Mouse (Mus musculus): Measurements from ENCODE around the gene Surf2. TPM values are rescaled to one million over a fixed set of nuclear protein-coding genes. Genes with fewer than 3 reads are reported as not detected.
A peak's percentile ranks its signal among the peaks of the same experiment; 100 is the strongest.

Surf2 gene
- polyA plus RNA-seq, 1 experiment from 2014 or later, result 44.1 TPM

DNA sequence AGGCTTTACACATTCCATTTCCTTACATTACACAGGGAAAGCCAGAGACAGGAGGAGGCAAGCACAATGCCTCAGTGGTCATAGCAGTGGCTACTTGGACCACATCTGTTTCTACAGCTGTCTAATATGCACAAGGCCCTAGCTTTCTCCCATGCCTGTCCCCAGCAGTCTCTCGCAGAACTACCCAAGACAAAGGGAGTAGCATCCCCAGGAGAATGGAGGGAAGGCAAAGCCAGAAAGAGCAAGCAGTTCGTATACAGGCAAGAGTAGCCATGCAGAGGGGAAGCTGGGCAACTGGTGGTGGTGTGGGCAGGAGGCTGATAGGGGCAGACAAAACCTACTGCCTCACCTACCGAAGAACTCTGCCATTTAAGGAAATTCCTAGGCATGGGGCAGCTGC is 9.7 kb upstream of the Surf2 start:
- H3K9ac ChIP-seq, result no peak overlapping the region
- H3K27me3 ChIP-seq, result no peaks in the 10 kb centered on the region
- H3K4me1 ChIP-seq, result peaks cover 32% of the 10 kb centered on the region
- H3K36me3 ChIP-seq, result peaks cover 40% of the 10 kb centered on the region
- no peak for ATAC-seq (ENCODE audit: insufficient number of reproducible peaks, insufficient read depth, low FRiP score, low TSS enrichment)
- no peaks in the 10 kb centered on the region for H3K9me3 ChIP-seq
- H3K4me3 ChIP-seq, result no peak overlapping the region
- WGBS, result 88% methylated on average over 3 of the region's 3 CpGs
- no peak overlapping the region for H3K27ac ChIP-seq
- no peak overlapping the region for H3K4me2 ChIP-seq (replicated peaks)

DNA sequence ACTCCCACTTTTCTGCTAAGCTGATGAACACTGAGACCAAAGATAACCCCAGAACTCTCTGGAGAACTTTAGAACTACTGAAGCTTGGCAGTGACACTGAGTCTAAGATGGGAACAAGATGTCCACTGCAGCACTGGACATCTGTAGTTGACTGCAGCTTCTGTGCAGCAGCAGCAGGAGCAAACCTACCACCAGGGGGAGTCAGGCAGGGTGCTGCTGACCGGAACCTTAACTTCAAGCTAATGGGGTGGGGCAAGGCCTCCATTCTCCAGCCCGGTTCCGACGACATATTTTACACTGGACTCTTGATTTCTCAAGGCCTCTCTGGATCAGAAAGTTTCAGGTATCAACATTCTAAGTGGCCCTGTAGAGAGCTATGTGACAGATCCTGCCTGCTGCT is 9.1 kb upstream of the Surf2 start:
- H3K9me3 ChIP-seq, result no peaks in the 10 kb centered on the region
- H3K4me3 ChIP-seq, result no peak overlapping the region
- H3K9ac ChIP-seq, result no peak overlapping the region
- 67% methylated on average over 4 of the region's 4 CpGs for WGBS
- no peaks in the 10 kb centered on the region for H3K27me3 ChIP-seq
- H3K4me1 ChIP-seq, result peaks cover 31% of the 10 kb centered on the region
- ATAC-seq (ENCODE audit: insufficient number of reproducible peaks, insufficient read depth, low FRiP score, low TSS enrichment), result no peak
- peaks cover 47% of the 10 kb centered on the region for H3K36me3 ChIP-seq
- H3K4me2 ChIP-seq (replicated peaks), result no peak overlapping the region
- H3K27ac ChIP-seq, result no peak overlapping the region

DNA sequence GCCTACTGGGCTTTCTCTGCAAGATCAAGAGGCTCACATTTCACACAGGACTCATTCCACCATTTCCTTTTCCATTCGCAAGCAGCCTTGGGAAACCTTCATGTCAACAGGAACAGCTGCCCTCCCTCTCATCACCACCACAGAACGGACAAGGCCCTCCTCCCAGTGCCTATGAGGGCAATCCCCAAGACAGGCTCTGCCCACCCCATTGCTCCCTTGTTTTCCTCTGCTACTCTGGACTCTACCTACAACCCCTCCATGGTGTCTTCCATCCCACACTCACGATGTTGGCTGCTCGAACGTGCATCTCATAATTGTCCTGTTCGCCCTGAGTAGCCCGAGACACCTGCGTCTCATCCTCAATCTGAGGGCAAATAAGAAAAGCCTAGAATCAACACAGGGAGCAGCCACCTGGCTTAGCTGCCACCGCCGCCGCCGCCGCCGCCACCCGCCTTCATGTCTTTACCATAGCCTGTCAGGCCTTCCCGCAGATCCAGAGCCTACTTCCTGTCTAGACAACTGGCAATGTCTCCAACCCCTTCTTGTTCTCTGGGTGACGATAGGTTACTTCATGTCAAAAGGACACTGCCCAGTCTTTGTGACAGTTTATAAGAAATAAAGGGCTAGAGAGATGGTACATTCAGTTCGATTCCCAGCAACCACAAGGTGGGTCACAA is 7.3 kb upstream of the Surf2 start:
- ATAC-seq (ENCODE audit: insufficient number of reproducible peaks, insufficient read depth, low FRiP score, low TSS enrichment), result no peak
- H3K4me3 ChIP-seq, result peak overlapping the region; percentile 92
- no peak overlapping the region for H3K27ac ChIP-seq
- H3K4me1 ChIP-seq, result peaks cover 28% of the 10 kb centered on the region
- H3K9me3 ChIP-seq, result no peaks in the 10 kb centered on the region
- H3K36me3 ChIP-seq, result peaks cover 64% of the 10 kb centered on the region
- peak overlapping the region; percentile 86; the same call in 1 of the 2 replicates for H3K9ac ChIP-seq
- 81% methylated on average over 18 of the region's 18 CpGs for WGBS
- no peaks in the 10 kb centered on the region for H3K27me3 ChIP-seq
- peak overlapping the region; percentile 78 for H3K4me2 ChIP-seq (replicated peaks)

DNA sequence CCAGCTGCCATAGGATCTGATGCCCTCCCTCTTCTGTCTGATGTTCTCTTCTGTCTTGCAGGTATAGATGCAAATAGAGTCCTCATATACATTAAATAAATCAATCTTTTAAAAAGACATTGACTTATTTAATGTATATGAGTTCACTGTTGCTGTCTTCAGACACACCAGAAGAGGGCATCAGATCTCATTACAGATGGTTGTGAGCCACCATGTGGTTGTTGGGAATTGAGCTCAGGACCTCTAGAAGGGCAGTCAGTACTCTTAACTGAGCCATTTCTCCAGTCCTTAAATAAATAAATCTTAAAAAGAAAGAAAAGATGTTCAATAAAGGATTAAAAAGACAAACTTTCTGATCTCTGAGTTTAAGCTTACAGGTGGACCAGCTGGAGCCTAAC is 6.8 kb upstream of the Surf2 start:
- Histone ChIP-seq H3K27ac (peak overlapping the region; percentile 81), H3K27me3 (no peaks in the 10 kb centered on the region), H3K4me1 (peaks cover 26% of the 10 kb centered on the region), H3K4me3 (peak overlapping the region; percentile 92), H3K9ac (peak overlapping the region; percentile 86), H3K4me2 (replicated peaks) (peak overlapping the region; percentile 78), H3K36me3 (peaks cover 67% of the 10 kb centered on the region), H3K9me3 (no peaks in the 10 kb centered on the region)
- ATAC-seq (ENCODE audit: insufficient number of reproducible peaks, insufficient read depth, low FRiP score, low TSS enrichment), result no peak

DNA sequence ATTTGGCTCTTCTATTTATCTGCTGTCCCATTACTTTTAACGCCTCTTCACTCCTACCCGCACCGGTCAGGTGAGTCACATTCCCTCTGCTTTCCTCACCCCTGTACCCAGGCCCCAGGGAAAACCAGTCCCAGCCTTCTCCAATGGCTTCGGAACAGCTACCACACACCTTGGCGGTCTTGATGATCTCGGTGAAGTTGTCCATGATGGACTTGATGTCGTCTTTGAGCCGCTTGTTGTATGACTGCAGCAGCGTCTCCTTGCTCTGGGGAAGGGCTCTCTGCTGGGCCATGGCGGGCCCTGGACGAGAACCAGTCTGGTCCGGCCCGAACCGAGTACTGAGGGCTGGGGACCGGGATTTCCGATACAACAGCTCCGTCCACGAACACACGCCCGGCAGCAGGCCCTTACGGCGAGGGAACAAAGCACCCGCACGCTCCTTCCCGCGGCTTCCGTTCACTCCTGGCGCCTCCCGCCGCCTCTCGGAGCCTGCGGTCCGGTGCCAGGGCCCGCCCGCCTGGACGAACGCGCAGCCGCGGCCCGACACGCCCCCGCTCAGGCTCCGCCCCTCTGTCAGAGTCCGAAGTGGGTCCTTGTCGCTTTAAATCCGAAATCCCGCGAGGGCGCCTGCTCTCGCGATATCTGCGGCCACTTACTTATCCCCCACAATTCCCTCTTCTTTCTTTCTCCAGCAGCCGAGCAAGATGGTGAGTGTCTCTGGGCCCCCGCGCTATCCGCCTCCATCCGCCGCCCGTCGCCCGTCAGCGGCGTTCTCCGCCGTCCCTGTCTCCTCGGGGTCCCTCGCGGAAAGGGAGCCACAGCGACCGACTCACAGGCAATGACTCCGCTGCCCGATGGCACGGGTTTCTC is 5.8 kb upstream of the Surf2 start, which contains the start of the genes Med22 and Rpl7a:
Med22 (minus strand) TSS at position 554 of the 870 bp plus-strand sequence.
Rpl7a (plus strand) TSS at position 641 of the 870 bp plus-strand sequence.
- H3K4me2 ChIP-seq (replicated peaks), result peak within 1 kb of the TSS; percentile 98
- H3K9ac ChIP-seq, result peak within 1 kb of the TSS; percentile 98
- no peaks in the 10 kb centered on the region for H3K9me3 ChIP-seq
- peaks cover 30% of the 10 kb centered on the region for H3K4me1 ChIP-seq
- peak; percentile 65 for ATAC-seq (ENCODE audit: insufficient number of reproducible peaks, insufficient read depth, low FRiP score, low TSS enrichment)
- peak within 1 kb of the TSS; percentile 94 for H3K27ac ChIP-seq
- peaks cover 64% of the 10 kb centered on the region for H3K36me3 ChIP-seq
- no peaks in the 10 kb centered on the region for H3K27me3 ChIP-seq
- H3K4me3 ChIP-seq, result peak within 1 kb of the TSS; percentile 92
- WGBS, result under 1% methylated on average over 74 of the region's 74 CpGs

DNA sequence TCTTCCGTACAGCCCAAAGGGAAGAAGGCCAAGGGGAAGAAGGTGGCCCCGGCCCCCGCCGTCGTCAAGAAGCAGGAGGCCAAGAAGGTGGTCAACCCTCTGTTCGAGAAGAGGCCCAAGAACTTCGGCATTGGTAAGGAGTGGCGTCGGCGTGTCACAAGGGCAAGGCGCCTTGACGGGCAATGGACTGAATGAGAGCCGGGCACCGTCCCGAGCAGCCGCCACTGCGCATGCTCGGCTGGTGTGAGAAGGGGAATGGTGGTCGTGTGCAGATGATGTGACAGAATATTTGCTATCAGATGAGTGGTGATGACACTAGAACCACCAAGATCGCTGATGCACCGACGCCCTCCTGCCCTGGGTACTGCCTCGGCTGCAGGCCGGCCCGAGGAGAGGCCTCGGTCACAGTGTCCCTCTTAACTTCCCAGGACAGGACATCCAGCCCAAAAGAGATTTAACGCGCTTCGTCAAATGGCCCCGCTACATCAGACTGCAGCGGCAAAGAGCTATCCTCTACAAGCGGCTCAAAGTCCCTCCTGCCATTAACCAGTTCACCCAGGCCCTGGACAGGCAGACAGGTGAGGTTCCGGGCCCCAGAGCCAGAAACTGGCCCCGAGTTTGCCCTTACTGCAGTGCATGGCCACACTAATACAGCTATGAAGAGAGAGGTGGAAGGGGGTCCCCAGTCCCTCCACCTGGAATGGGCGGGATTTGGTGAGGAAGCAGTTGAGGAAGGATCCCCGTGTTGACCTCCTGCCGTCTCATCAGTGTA is 5.0 kb upstream of the Surf2 start:
- Histone ChIP-seq H3K9ac (peak overlapping the region; percentile 98), H3K4me3 (peak overlapping the region; percentile 92), H3K36me3 (peaks cover 55% of the 10 kb centered on the region), H3K4me2 (replicated peaks) (peak overlapping the region; percentile 98), H3K27ac (peak overlapping the region; percentile 94), H3K4me1 (peaks cover 33% of the 10 kb centered on the region), H3K9me3 (no peaks in the 10 kb centered on the region), H3K27me3 (no peaks in the 10 kb centered on the region)
- 2% methylated on average over 37 of the region's 37 CpGs for WGBS
- 0 out of 2 replicates have a peak, but pooled peaks have one; percentile 10 for ATAC-seq (ENCODE audit: insufficient number of reproducible peaks, insufficient read depth, low FRiP score, low TSS enrichment)

DNA sequence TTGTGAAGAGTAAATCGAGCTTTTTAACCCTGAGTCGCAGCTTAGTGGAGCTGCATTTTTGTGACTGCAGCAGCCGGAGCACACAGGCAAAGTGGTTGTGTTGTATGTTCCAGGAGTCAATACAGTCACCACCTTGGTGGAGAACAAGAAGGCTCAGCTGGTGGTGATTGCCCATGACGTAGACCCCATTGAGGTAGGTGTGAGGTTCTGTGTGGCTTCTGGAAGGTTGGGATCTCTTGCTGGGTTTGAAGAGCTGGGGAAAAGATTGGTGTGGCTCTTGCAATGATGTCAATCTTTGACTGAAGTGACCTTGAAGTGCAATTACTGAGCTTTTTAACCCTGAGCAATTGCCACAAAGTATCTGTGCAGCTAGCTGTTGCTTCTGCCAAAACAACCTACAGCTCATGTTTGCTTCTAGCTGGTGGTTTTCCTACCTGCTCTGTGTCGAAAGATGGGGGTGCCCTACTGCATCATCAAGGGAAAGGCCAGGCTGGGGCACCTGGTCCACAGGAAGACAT is 3.9 kb upstream of the Surf2 start:
- H3K4me2 ChIP-seq (replicated peaks), result peak overlapping the region; percentile 98
- H3K4me3 ChIP-seq, result peak overlapping the region; percentile 92
- H3K9me3 ChIP-seq, result no peaks in the 10 kb centered on the region
- H3K9ac ChIP-seq, result peak overlapping the region; percentile 98
- no peak overlapping the region for H3K27ac ChIP-seq
- peaks cover 39% of the 10 kb centered on the region for H3K4me1 ChIP-seq
- ATAC-seq (ENCODE audit: insufficient number of reproducible peaks, insufficient read depth, low FRiP score, low TSS enrichment), result no peak
- H3K27me3 ChIP-seq, result no peaks in the 10 kb centered on the region
- peaks cover 45% of the 10 kb centered on the region for H3K36me3 ChIP-seq
- WGBS, result 71% methylated on average over 5 of the region's 5 CpGs

DNA sequence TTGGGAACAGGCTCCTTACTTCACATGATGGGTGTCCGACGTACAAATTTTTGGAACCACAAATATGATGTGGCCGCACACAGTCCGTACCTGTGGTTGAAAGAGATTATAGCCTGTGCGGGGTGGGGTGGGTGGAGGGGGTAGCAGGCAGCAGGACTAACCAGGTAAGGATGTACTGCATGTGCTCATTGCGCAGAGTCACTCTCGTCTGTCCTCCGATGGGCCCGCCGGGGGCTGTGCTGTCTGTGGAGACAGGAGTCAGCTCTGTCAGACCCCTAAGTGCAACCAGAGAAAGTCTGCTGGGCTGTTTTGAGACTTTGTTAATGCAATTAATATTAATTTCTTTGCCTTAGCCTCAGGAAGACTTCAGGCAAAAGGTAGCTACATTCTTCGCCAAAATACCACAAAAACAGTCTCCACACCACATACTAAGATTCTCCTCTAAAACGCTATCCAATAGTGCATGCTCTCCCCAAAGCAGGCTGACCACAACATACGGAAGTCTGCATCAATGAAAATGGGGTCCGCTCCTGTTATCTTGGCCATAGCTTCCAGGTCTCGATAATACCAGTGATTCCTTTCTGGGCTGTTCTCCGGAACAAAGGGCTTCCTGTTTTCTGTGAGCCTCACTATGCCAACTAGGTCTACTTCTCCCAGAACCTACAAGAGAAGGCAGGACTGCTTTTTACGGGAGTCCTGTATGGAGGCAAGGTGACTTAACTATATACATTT is 2.6 kb upstream of the Surf2 start:
- no peak overlapping the region for H3K4me2 ChIP-seq (replicated peaks)
- H3K4me1 ChIP-seq, result peaks cover 43% of the 10 kb centered on the region
- no peaks in the 10 kb centered on the region for H3K27me3 ChIP-seq
- H3K4me3 ChIP-seq, result no peak overlapping the region
- no peak overlapping the region for H3K27ac ChIP-seq
- no peaks in the 10 kb centered on the region for H3K9me3 ChIP-seq
- ATAC-seq (ENCODE audit: insufficient number of reproducible peaks, insufficient read depth, low FRiP score, low TSS enrichment), result no peak
- peaks cover 38% of the 10 kb centered on the region for H3K36me3 ChIP-seq
- no peak overlapping the region for H3K9ac ChIP-seq
- WGBS, result 81% methylated on average over 17 of the region's 17 CpGs

DNA sequence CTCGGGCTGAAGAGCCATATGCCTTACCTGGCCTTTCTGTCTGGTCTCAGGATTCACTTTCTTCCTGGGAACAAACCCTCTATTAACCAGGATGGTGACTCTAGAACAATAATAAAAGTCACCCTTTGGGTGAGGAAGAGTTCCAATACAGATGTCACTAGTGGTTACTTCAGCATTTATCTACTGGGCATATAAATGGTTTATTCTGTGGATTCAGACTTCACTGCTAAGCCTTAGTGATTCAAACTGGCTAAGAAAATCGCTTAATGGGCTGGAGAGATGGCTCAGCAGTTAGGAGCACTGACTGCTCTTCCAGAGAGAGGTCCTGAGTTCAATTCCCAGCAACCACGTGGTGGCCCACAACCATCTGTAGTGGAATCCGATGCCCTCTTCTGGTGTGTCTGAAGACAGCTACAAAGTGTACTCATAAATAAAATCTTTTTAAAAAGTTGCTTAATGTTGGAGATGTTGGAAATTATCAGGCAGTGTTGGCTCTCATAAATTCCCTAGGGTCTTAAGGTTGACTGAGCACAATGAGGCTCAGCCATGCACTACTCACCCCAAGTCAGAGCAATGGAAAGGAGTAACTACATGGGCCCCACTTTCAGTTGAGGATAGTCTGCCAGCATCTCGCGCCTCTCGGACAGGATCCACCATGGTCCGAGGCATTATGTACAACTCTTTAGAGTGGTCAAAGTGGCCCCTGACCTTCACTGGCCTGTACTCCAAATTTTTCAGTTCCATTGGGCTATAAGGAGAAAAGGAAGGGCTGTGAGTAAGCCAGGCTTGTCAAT is 1.8 kb upstream of the Surf2 start:
- no peaks in the 10 kb centered on the region for H3K9me3 ChIP-seq
- no peak for ATAC-seq (ENCODE audit: insufficient number of reproducible peaks, insufficient read depth, low FRiP score, low TSS enrichment)
- no peak overlapping the region for H3K27ac ChIP-seq
- peak overlapping the region; percentile 96; the same call in 1 of the 2 replicates for H3K4me2 ChIP-seq (replicated peaks)
- H3K36me3 ChIP-seq, result peaks cover 45% of the 10 kb centered on the region
- H3K4me3 ChIP-seq, result no peak overlapping the region
- peaks cover 35% of the 10 kb centered on the region for H3K4me1 ChIP-seq
- 61% methylated on average over 8 of the region's 8 CpGs for WGBS
- H3K9ac ChIP-seq, result no peak overlapping the region
- H3K27me3 ChIP-seq, result no peaks in the 10 kb centered on the region

DNA sequence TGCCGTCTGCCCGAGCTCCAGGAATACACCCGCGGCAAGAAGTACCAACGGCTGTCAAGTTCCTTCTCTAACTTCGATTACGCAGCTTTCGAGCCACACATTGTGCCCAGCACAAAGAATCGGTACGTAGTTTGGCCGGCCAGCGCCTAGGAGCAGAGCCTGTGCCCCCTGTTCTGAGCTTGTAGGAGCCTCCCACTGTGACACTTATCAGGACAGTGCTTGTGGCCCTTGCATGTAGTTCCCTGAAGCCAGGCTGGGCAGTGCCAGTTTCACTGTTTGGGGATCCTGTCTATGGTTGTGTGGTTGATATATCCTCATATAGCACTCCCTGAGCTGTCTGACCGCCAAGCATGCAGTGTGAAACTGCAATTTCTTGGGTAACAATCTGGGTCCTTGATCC is 571 bp downstream of the Surf2 start:
- H3K27ac ChIP-seq, result peak overlapping the region; percentile 65
- H3K4me2 ChIP-seq (replicated peaks), result peak overlapping the region; percentile 96
- H3K36me3 ChIP-seq, result peaks cover 66% of the 10 kb centered on the region
- H3K4me3 ChIP-seq, result peak overlapping the region; percentile 78
- H3K9ac ChIP-seq, result peak overlapping the region; percentile 66
- ATAC-seq (ENCODE audit: insufficient number of reproducible peaks, insufficient read depth, low FRiP score, low TSS enrichment), result no peak
- peaks cover 29% of the 10 kb centered on the region for H3K4me1 ChIP-seq
- no peaks in the 10 kb centered on the region for H3K9me3 ChIP-seq
- no peaks in the 10 kb centered on the region for H3K27me3 ChIP-seq
- WGBS, result 2% methylated on average over 13 of the region's 13 CpGs

All from embryonic facial prominence, embryonic 12.5 days (tissue).